Mouse (Mus musculus): ENCODE data around the gene Stil.

GRCm38 (mm10) chr4:114999773-115000428 is at the start of gene Stil:
- TF ChIP-seq CTCF (IDR thresholded peaks at IDR 0.05; ENCODE audit: borderline replicate concordance, control insufficient read depth, extremely low read depth, insufficient read depth, low read length, poor library complexity) = peak; percentile 45; the same call in 1 of the 2 replicates
- TF ChIP-seq POLR2A (IDR thresholded peaks at IDR 0.05; ENCODE audit: control insufficient read depth, extremely low read depth, insufficient read depth, low read length, poor library complexity) = peak; percentile 35; the same call in 1 of the 2 replicates

All from thymus, adult 2 months (tissue).